13 mouse cellular contexts compared by ENCODE assay signal in the genomic region with DNA sequence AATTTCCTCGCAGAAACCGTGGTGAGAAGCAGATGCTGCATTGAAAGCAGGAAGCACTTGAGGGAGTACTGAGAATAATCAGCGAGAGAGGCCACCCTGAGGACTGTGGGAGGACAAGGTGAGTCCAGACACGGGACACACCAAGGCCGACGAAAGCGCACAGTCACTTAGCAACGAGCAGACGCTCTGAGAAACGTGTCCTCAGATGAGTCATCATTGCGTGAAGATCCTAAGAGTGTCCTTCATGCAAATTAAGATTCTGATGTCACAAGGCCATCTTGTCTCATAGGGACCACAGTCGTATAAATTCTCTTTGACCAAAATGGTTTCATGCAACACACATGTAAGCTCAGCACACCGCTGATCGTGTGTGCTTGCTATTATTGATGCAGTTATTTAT. TPM values are rescaled to one million over a fixed set of nuclear protein-coding genes. Genes with fewer than 3 reads are reported as not detected.
"Had no signal": no experiment of that assay in that cellular context is flagged by ENCODE, and none has a peak within 500 bp of the region (broad histone marks: within the 10 kb centered on the region; RNA-seq: fewer than 3 reads in every experiment).

No protein-coding gene starts in this region.

- H3K9ac ChIP-seq: limb, embryonic 13.5 days; liver, embryonic 14.5 days; midbrain, embryonic 13.5 days; neural tube, embryonic 15.5 days had no signal

- H3K27me3 ChIP-seq: midbrain, embryonic 13.5 days; neural tube, embryonic 15.5 days had no signal

- H3K4me1 ChIP-seq: limb, embryonic 13.5 days; midbrain, embryonic 13.5 days had no signal

- DNase-seq: kidney, postnatal 25 days; lung, adult 18-20 months; lung, postnatal 36 days; right cerebral cortex, adult 18-20 months; right cerebral cortex, postnatal 25 days; thymus, postnatal 36 days had no signal

- H3K9me3 ChIP-seq: limb, embryonic 13.5 days; midbrain, embryonic 13.5 days; neural tube, embryonic 15.5 days had no signal

- H3K4me3 ChIP-seq: limb, embryonic 13.5 days; midbrain, embryonic 13.5 days; myocyte; neural tube, embryonic 15.5 days had no signal

- H3K36me3 ChIP-seq: limb, embryonic 13.5 days; midbrain, embryonic 13.5 days; neural tube, embryonic 15.5 days had no signal

- H3K27ac ChIP-seq: limb, embryonic 13.5 days; liver, embryonic 14.5 days; midbrain, embryonic 13.5 days; neural tube, embryonic 15.5 days had no signal

- ATAC-seq: midbrain, embryonic 13.5 days had no signal

RNA-seq across cellular contexts. Expression of gene Hpn, which starts 14.3 kb away (rescaled TPM):
- polyA plus RNA-seq: myocyte had no signal

RNA-seq across cellular contexts. Expression of gene Fxyd3, which starts 24.3 kb away (rescaled TPM):
- total RNA-seq: left cerebral cortex, postnatal 36 days; megakaryocyte progenitor cell, adult 5-6 weeks had no signal

RNA-seq across cellular contexts. Expression of gene Lgi4, which starts 41.6 kb away (rescaled TPM):
- polyA plus RNA-seq: myocyte had no signal

RNA-seq across cellular contexts. Expression of gene Fxyd1, which starts 43.8 kb away (rescaled TPM):
- total RNA-seq: megakaryocyte progenitor cell, adult 5-6 weeks had no signal
